14 mouse cellular contexts compared by ENCODE assay signal in the genomic region with DNA sequence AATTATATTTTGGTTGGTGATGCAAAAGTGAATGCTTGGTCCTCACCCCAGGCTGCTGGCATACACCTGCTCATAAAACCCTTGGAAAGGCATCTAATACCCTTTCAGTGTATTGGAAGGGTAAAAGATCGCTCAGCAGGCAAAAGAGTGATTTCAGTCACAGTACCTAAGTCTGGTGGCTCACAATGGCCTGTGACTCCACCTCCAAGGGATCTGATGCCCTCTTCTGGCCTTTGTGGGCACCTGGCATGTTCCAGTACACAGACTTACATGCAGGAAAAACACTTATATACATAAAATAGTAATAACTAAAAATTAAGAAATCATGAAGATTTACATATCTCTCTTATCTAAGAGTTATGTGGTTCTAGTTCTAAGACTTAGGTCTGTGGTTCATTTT. TPM values are rescaled to one million over a fixed set of nuclear protein-coding genes. Genes with fewer than 3 reads are reported as not detected.
A peak's percentile ranks its signal among the peaks of the same experiment; 100 is the strongest.
DNase-seq lines count a peak whose midpoint lies in the region; ATAC-seq and TF ChIP-seq lines count a peak whose summit lies in the region.
"Had no signal": no experiment of that assay in that cellular context is flagged by ENCODE, and none has a peak within 500 bp of the region (broad histone marks: within the 10 kb centered on the region; RNA-seq: fewer than 3 reads in every experiment).

No protein-coding gene starts in this region.

- peaks cover 5% of the 10 kb centered on the region for H3K36me3 ChIP-seq in liver, adult 2 months (ENCODE audit: control insufficient read depth, insufficient read depth, low read length)
- 0 out of 2 replicates have a peak, but pooled peaks cover 2% of the 10 kb centered on the region for H3K36me3 ChIP-seq in liver, embryonic 12.5 days
- H3K36me3 ChIP-seq: forebrain, embryonic 15.5 days; neural tube, embryonic 13.5 days had no signal

- no peak overlapping the region for H3K4me3 ChIP-seq in cerebellum, adult 2 months (replicated peaks; ENCODE audit: insufficient read depth, low read depth, low read length)
- H3K4me3 ChIP-seq in liver, adult 2 months (ENCODE audit: insufficient read depth, low read depth, low read length) = no peak overlapping the region
- no peak overlapping the region for H3K4me3 ChIP-seq in liver, embryonic 12.5 days
- H3K4me3 ChIP-seq in cortical plate, adult 2 months (ENCODE audit: insufficient read depth, low read length) = no peak overlapping the region
- H3K4me3 ChIP-seq: forebrain, embryonic 15.5 days; hindbrain, embryonic 10.5 days; neural tube, embryonic 13.5 days had no signal

- no peak for TF ChIP-seq POLR2A in cerebellum, adult 2 months (IDR thresholded peaks at IDR 0.05; ENCODE audit: borderline replicate concordance, insufficient read depth, low read length)
- TF ChIP-seq POLR2A in liver, adult 2 months (IDR thresholded peaks at IDR 0.05; ENCODE audit: extremely low read depth, insufficient read depth, low read length) = no peak
- no peak for TF ChIP-seq POLR2A in cortical plate, adult 2 months (IDR thresholded peaks at IDR 0.05; ENCODE audit: extremely low read depth, insufficient read depth, low read length)

- H3K4me1 ChIP-seq in cerebellum, adult 2 months (ENCODE audit: control insufficient read depth, insufficient read depth, low read length) = no peaks in the 10 kb centered on the region
- H3K4me1 ChIP-seq in liver, adult 2 months (ENCODE audit: control insufficient read depth, insufficient read depth, low read length) = peaks cover 13% of the 10 kb centered on the region
- peaks cover 27% of the 10 kb centered on the region for H3K4me1 ChIP-seq in liver, embryonic 12.5 days
- peaks cover 2% of the 10 kb centered on the region for H3K4me1 ChIP-seq in cortical plate, adult 2 months (ENCODE audit: control insufficient read depth, insufficient read depth, low read length)

- H3K9me3 ChIP-seq in liver, embryonic 12.5 days (replicated peaks) = no peaks in the 10 kb centered on the region
- H3K9me3 ChIP-seq: forebrain, embryonic 15.5 days; hindbrain, embryonic 10.5 days; neural tube, embryonic 13.5 days had no signal

- H3K4me2 ChIP-seq in liver, embryonic 12.5 days = no peak overlapping the region
- H3K4me2 ChIP-seq: forebrain, embryonic 15.5 days; neural tube, embryonic 13.5 days had no signal

- H3K27ac ChIP-seq in cerebellum, adult 2 months (ENCODE audit: insufficient read depth, low read length) = no peak overlapping the region
- H3K27ac ChIP-seq in liver, adult 2 months (replicated peaks; ENCODE audit: insufficient read depth, low read depth, low read length) = no peak overlapping the region
- H3K27ac ChIP-seq in liver, embryonic 12.5 days = no peak overlapping the region
- no peak overlapping the region for H3K27ac ChIP-seq in cortical plate, adult 2 months (ENCODE audit: insufficient read depth, low read length)
- H3K27ac ChIP-seq: forebrain, embryonic 15.5 days; hindbrain, embryonic 10.5 days; neural tube, embryonic 13.5 days had no signal

- no peaks in the 10 kb centered on the region for H3K27me3 ChIP-seq in cerebellum, adult 2 months (ENCODE audit: control insufficient read depth, insufficient read depth, low read length)
- H3K27me3 ChIP-seq in liver, adult 2 months (ENCODE audit: control insufficient read depth, insufficient read depth, low read length) = no peaks in the 10 kb centered on the region
- no peaks in the 10 kb centered on the region for H3K27me3 ChIP-seq in liver, embryonic 12.5 days (replicated peaks)
- H3K27me3 ChIP-seq: forebrain, embryonic 15.5 days; neural tube, embryonic 13.5 days had no signal

- H3K9ac ChIP-seq in liver, adult 2 months (ENCODE audit: low read depth, low read length) = no peak overlapping the region
- no peak overlapping the region for H3K9ac ChIP-seq in liver, embryonic 12.5 days
- H3K9ac ChIP-seq: forebrain, embryonic 15.5 days; neural tube, embryonic 13.5 days had no signal

- no peak for ATAC-seq in liver, embryonic 12.5 days
- ATAC-seq in megakaryocyte-erythroid progenitor cell, adult 5-6 weeks (replicated peaks; ENCODE audit: low FRiP score, low TSS enrichment, poor library complexity, severe bottlenecking) = no peak
- ATAC-seq in monocyte, adult 5-6 weeks (replicated peaks; ENCODE audit: insufficient number of reproducible peaks, low FRiP score, low TSS enrichment, poor library complexity, severe bottlenecking) = no peak
- ATAC-seq: forebrain, embryonic 15.5 days had no signal

- DNase-seq in cerebellum, adult 2 months = no peak
- no peak for DNase-seq in cerebellum, adult 9-10 months
- peak; percentile 61 for DNase-seq in liver, adult 2 months (ENCODE audit: extremely low read depth, low read depth, low spot score)
- DNase-seq in 416B (ENCODE audit: low read depth) = peak; percentile 74
- DNase-seq: left cerebral cortex, postnatal 4 days; right cerebral cortex, postnatal 25 days had no signal

- peaks cover 37% of the 10 kb centered on the region for H3K79me2 ChIP-seq in liver, adult 2 months (ENCODE audit: control insufficient read depth, insufficient read depth, low read length)

- peak; percentile 45; the same call in 1 of the 2 replicates for TF ChIP-seq CTCF in cerebellum, adult 2 months (IDR thresholded peaks at IDR 0.05; ENCODE audit: borderline replicate concordance, insufficient read depth, low read depth, low read length)
- peak; percentile 69 for TF ChIP-seq CTCF in liver, adult 2 months (IDR thresholded peaks at IDR 0.05; ENCODE audit: low read depth, low read length)
- TF ChIP-seq CTCF in cortical plate, adult 2 months (IDR thresholded peaks at IDR 0.05; ENCODE audit: extremely low read depth, insufficient read depth, low read length) = 0 out of 2 replicates have a peak, but pooled peaks have one; percentile 18

- 59% methylated on average over 1 of the region's 1 CpGs for WGBS in cerebellum, adult 2 months
- WGBS in liver, adult 2 months = 23% methylated on average over 1 of the region's 1 CpGs
- WGBS in liver, embryonic 12.5 days (ENCODE audit: insufficient replicate concordance) = 63% methylated on average over 1 of the region's 1 CpGs

RNA-seq across cellular contexts. Expression of a gene that starts 8.0 kb away (rescaled TPM):
- 55.8 and 56.0 TPM in 2 replicates for polyA plus RNA-seq in cerebellum, adult 2 months (2012; rRNA removed)
- 56.1 and 67.8 TPM in 2 replicates for total RNA-seq in liver, adult 2 months (2014; rRNA removed)
- polyA plus RNA-seq in liver, adult 2 months (2012; rRNA removed) = 30.2 and 30.4 TPM in 2 replicates
- 49.2 TPM in 2 replicates for polyA plus RNA-seq in liver, embryonic 12.5 days (2016; fragmentation: Nextera tagmentation; extraction: Ambion mirVana)
- polyA plus RNA-seq in cortical plate, adult 2 months (2012; rRNA removed) = 47.7 and 47.9 TPM in 2 replicates
- total RNA-seq in megakaryocyte-erythroid progenitor cell, adult 5-6 weeks (2014; fragmentation: Nextera tagmentation) = 54.3 and 76.2 TPM in 2 replicates
- total RNA-seq in megakaryocyte-erythroid progenitor cell, adult 5-6 weeks (2017) = 89.4 and 90.9 TPM in 2 replicates
- total RNA-seq in monocyte, adult 5-6 weeks (2017) = 43.5 to 45.1 TPM (median 44.4 TPM) in 3 replicates

RNA-seq across cellular contexts. Expression of a gene that starts 47.2 kb away (rescaled TPM):
- polyA plus RNA-seq in cerebellum, adult 2 months (2012; rRNA removed) = 75.6 and 85.3 TPM in 2 replicates
- 91.8 and 98.9 TPM in 2 replicates for total RNA-seq in liver, adult 2 months (2014; rRNA removed)
- 29.2 and 31.3 TPM in 2 replicates for polyA plus RNA-seq in liver, adult 2 months (2012; rRNA removed)
- 105 TPM in 2 replicates for polyA plus RNA-seq in liver, embryonic 12.5 days (2016; fragmentation: Nextera tagmentation; extraction: Ambion mirVana)
- polyA plus RNA-seq in cortical plate, adult 2 months (2012; rRNA removed) = 72.9 and 78.3 TPM in 2 replicates
- total RNA-seq in megakaryocyte-erythroid progenitor cell, adult 5-6 weeks (2014; fragmentation: Nextera tagmentation) = 175 and 195 TPM in 2 replicates
- total RNA-seq in megakaryocyte-erythroid progenitor cell, adult 5-6 weeks (2017) = 481 and 514 TPM in 2 replicates
- total RNA-seq in monocyte, adult 5-6 weeks (2017) = 172 to 282 TPM (median 279 TPM) in 3 replicates

RNA-seq across cellular contexts. Expression of a gene that starts 47.3 kb away (rescaled TPM):
- polyA plus RNA-seq in cerebellum, adult 2 months (2012; rRNA removed) = 7.3 and 9.0 TPM in 2 replicates
- total RNA-seq in liver, adult 2 months (2014; rRNA removed) = 8.1 and 10.4 TPM in 2 replicates
- polyA plus RNA-seq in liver, adult 2 months (2012; rRNA removed) = 5.2 and 6.8 TPM in 2 replicates
- polyA plus RNA-seq in liver, embryonic 12.5 days (2016; fragmentation: Nextera tagmentation; extraction: Ambion mirVana) = 10.1 and 10.5 TPM in 2 replicates
- polyA plus RNA-seq in cortical plate, adult 2 months (2012; rRNA removed) = 9.5 and 10.2 TPM in 2 replicates
- 14.0 and 17.8 TPM in 2 replicates for total RNA-seq in megakaryocyte-erythroid progenitor cell, adult 5-6 weeks (2014; fragmentation: Nextera tagmentation)
- 24.9 and 26.2 TPM in 2 replicates for total RNA-seq in megakaryocyte-erythroid progenitor cell, adult 5-6 weeks (2017)
- total RNA-seq in monocyte, adult 5-6 weeks (2017) = 7.1 to 12.2 TPM (median 7.6 TPM) in 3 replicates

RNA-seq across cellular contexts. Expression of a gene that starts 55.5 kb away (rescaled TPM):
- 0.07 TPM in 1 of 2 replicates, not detected in the other for polyA plus RNA-seq in cerebellum, adult 2 months (2012; rRNA removed)
- total RNA-seq in liver, adult 2 months (2014; rRNA removed) = 0.13 and 0.28 TPM in 2 replicates
- polyA plus RNA-seq in liver, adult 2 months (2012; rRNA removed) = not detected in 2 replicates
- polyA plus RNA-seq in liver, embryonic 12.5 days (2016; fragmentation: Nextera tagmentation; extraction: Ambion mirVana) = 1.2 and 1.3 TPM in 2 replicates
- not detected in 2 replicates for polyA plus RNA-seq in cortical plate, adult 2 months (2012; rRNA removed)
- not detected in 2 replicates for total RNA-seq in megakaryocyte-erythroid progenitor cell, adult 5-6 weeks (2014; fragmentation: Nextera tagmentation)
- total RNA-seq in megakaryocyte-erythroid progenitor cell, adult 5-6 weeks (2017) = 0.34 TPM in 1 of 2 replicates, not detected in the other
- 0.19 to 0.43 TPM in 2 of 3 replicates, not detected in the other for total RNA-seq in monocyte, adult 5-6 weeks (2017)
- total RNA-seq: granulocyte monocyte progenitor cell, adult 5-6 weeks had no signal

Comparison
In these comparisons a context has a peak if more than half of its experiments do, and no peak if none do; other contexts are left out.
1. DNase-seq: peak in liver, adult 2 months (single experiment) and 416B (single experiment); none in cerebellum, adult 2 months (0 of 2) and cerebellum, adult 9-10 months (single experiment).
2. CTCF ChIP-seq: peak in every context shown above with its lines; median percentile 69 in liver, adult 2 months; 45 in cerebellum, adult 2 months; 18 in cortical plate, adult 2 months.